Mouse (Mus musculus) MEL (cell line): ENCODE data around the gene Rpl13a. TPM values are rescaled to one million over a fixed set of nuclear protein-coding genes. Genes with fewer than 3 reads are reported as not detected.
A peak's percentile ranks its signal among the peaks of the same experiment; 100 is the strongest.

Experiments
- DNase-seq: peaks from one replicate; pipeline ENCODE4 v3.0.0; 2011; ENCODE audit warnings: low read depth, low spot score
- H3K27ac ChIP-seq: 2 replicates; pipeline ENCODE4 v1.5.1; 2012; ENCODE audit warnings: low read depth, mild to moderate bottlenecking, control low read depth, low read length, moderate library complexity; ENCODE audit not compliant: control insufficient read depth
- H3K27me3 ChIP-seq, 2 experiments: fragments of 150-350 bp in 1 of 2; sonication (generic) in 1 of 2; 2 replicates each; pipeline ENCODE4 v1.6.1; 2012; ENCODE audit warnings: low read length in 2 of 2, mild to moderate bottlenecking in 2 of 2, improper control_type of control experiment in 1 of 2, moderate library complexity in 1 of 2; ENCODE audit not compliant: insufficient read depth in 2 of 2, control insufficient read depth in 1 of 2
- H3K36me3 ChIP-seq, 2 experiments: 2 replicates each; pipeline ENCODE4 v1.6.1; 2012 to 2014; ENCODE audit warnings: low read length in 2 of 2, improper control_type of control experiment in 1 of 2, inconsistent platforms in 1 of 2, mild to moderate bottlenecking in 1 of 2; ENCODE audit not compliant: insufficient read depth in 2 of 2, control insufficient read depth in 1 of 2
- H3K4me1 ChIP-seq, 2 experiments: fragments of 150-350 bp in 1 of 2; sonication (generic) in 1 of 2; 2 replicates each; pipeline ENCODE4 v1.6.1; 2012; ENCODE audit warnings: low read length in 2 of 2, improper control_type of control experiment in 1 of 2, mild to moderate bottlenecking in 1 of 2; ENCODE audit not compliant: insufficient read depth in 2 of 2, control insufficient read depth in 1 of 2
- H3K4me3 ChIP-seq, 2 experiments: fragments of 150-350 bp in 1 of 2; sonication (generic) in 1 of 2; 2 replicates each; pipeline ENCODE4 v1.5.1; 2012; ENCODE audit warnings: low read depth in 2 of 2, low read length in 2 of 2, mild to moderate bottlenecking in 2 of 2, moderate library complexity in 2 of 2, control low read depth in 1 of 2, improper control_type of control experiment in 1 of 2; ENCODE audit not compliant: control insufficient read depth in 1 of 2, insufficient read depth in 1 of 2
- H3K79me2 ChIP-seq: 2 replicates; pipeline ENCODE4 v1.6.1; 2012; ENCODE audit warnings: mild to moderate bottlenecking, low read length, moderate library complexity; ENCODE audit not compliant: control insufficient read depth, poor library complexity, insufficient read depth
- H3K9ac ChIP-seq: 2 replicates; pipeline ENCODE4 v1.6.1; 2012; ENCODE audit warnings: low read depth, mild to moderate bottlenecking, control low read depth, low read length, moderate library complexity; ENCODE audit not compliant: control insufficient read depth, poor library complexity, severe bottlenecking
- H3K9me3 ChIP-seq: fragments of 150-350 bp; sonication (generic); replicated peaks from 2 replicates; pipeline ENCODE4 v1.6.1; 2012; ENCODE audit warnings: mild to moderate bottlenecking, low read length, improper control_type of control experiment, moderate library complexity; ENCODE audit not compliant: insufficient read depth
- CHD2 ChIP-seq: IDR thresholded peaks from 2 replicates; pipeline ENCODE4 v1.6.1; 2011; ENCODE audit warnings: low read length, improper control_type of control experiment
- GATA1 ChIP-seq: IDR thresholded peaks from 2 replicates; pipeline ENCODE4 v1.6.1; 2011; ENCODE audit warnings: low read depth, low read length, improper control_type of control experiment
- MXI1 ChIP-seq: IDR thresholded peaks from 2 replicates; pipeline ENCODE4 v1.6.1; 2011; ENCODE audit warnings: mild to moderate bottlenecking, low read depth, low read length, improper control_type of control experiment
- MYC ChIP-seq: IDR thresholded peaks from 2 replicates; pipeline ENCODE4 v1.6.1; 2011; ENCODE audit warnings: low read depth, mild to moderate bottlenecking, low read length, improper control_type of control experiment, moderate library complexity
- POLR2A ChIP-seq, 2 experiments: IDR thresholded peaks; 2 replicates each; pipeline ENCODE4 v1.6.1; 2011 to 2012; ENCODE audit warnings: low read length in 2 of 2, mild to moderate bottlenecking in 2 of 2, control low read depth in 1 of 2, improper control_type of control experiment in 1 of 2, low read depth in 1 of 2, moderate library complexity in 1 of 2; ENCODE audit not compliant: control insufficient read depth in 1 of 2, insufficient read depth in 1 of 2, poor library complexity in 1 of 2
- RAD21 ChIP-seq: IDR thresholded peaks from 2 replicates; pipeline ENCODE4 v1.6.1; 2011; ENCODE audit warnings: mild to moderate bottlenecking, low read depth, low read length, improper control_type of control experiment
- RCOR1 ChIP-seq: IDR thresholded peaks from 2 replicates; pipeline ENCODE4 v1.6.1; 2012; ENCODE audit warnings: low read depth, mild to moderate bottlenecking, inconsistent platforms, low read length, improper control_type of control experiment
- SIN3A ChIP-seq: IDR thresholded peaks from 2 replicates; pipeline ENCODE4 v1.6.1; 2012; ENCODE audit warnings: low read length, improper control_type of control experiment, inconsistent platforms
- TBP ChIP-seq: IDR thresholded peaks from 2 replicates; pipeline ENCODE4 v1.8.0; 2011; ENCODE audit warnings: low read depth, low read length, improper control_type of control experiment
- USF2 ChIP-seq, 2 experiments: IDR thresholded peaks; 2 replicates each; pipeline ENCODE4 v1.6.1; 2011 to 2012; ENCODE audit warnings: improper control_type of control experiment in 2 of 2, low read length in 2 of 2, borderline replicate concordance in 1 of 2, inconsistent platforms in 1 of 2, low read depth in 1 of 2, mild to moderate bottlenecking in 1 of 2; ENCODE audit not compliant: insufficient read depth in 1 of 2
- ZMIZ1 ChIP-seq: IDR thresholded peaks from 2 replicates; pipeline ENCODE4 v1.6.1; 2012; ENCODE audit warnings: low read depth, mild to moderate bottlenecking, inconsistent platforms, low read length, improper control_type of control experiment, moderate library complexity
- polyA plus RNA-seq, 2 experiments: library from polyadenylated mRNA; stranded (reverse) in 1 of 2; unstranded in 1 of 2; fragments of >175 nt in 1 of 2; fragments of >200 nt in 1 of 2; gene quantifications; 2 replicates each; pipeline versions ENCODE4 v1.2.1 to v1.2.4; 2012; ENCODE audit warnings: low replicate concordance in 2 of 2, low read depth in 1 of 2; ENCODE audit not compliant: insufficient read length in 2 of 2, insufficient read depth in 1 of 2, missing spikeins in 1 of 2
- total RNA-seq: library from RNA; depleted of rRNA; stranded (reverse); fragments of 300-350 nt; gene quantifications from 2 replicates; pipeline ENCODE4 v1.2.3, GENCODE M21; 2012

Gene Rpl13a
- total and polyA plus RNA-seq, 3 experiments: 2,091 to 3,727 (median 3,160) TPM

- Histone ChIP-seq H3K4me3 (peak overlapping the region in 1 of 2 experiments; percentile 84; a peak in 1 of 4 replicates), H3K27ac (peak overlapping the region; percentile 23; the same call in 1 of the 2 replicates), H3K27me3 (no peaks in the 10 kb centered on the region), H3K79me2 (peaks cover 35% of the 10 kb centered on the region), H3K9ac (peak overlapping the region; percentile 91), H3K9me3 (no peaks in the 10 kb centered on the region), H3K4me1 (peaks cover 0 to 22% of the 10 kb centered on the region in 2 experiments; a peak in 2 of 4 replicates), H3K36me3 (peaks cover 7 to 17% of the 10 kb centered on the region in 2 experiments)
- DNase-seq: peak; percentile 74
- TF ChIP-seq MYC (no peak), GATA1 (no peak), ZMIZ1 (no peak), RAD21 (no peak), CHD2 (no peak), TBP (0 out of 2 replicates have a peak, but pooled peaks have one; percentile 28), POLR2A (IDR thresholded peaks at IDR 0.05; ENCODE audit: control insufficient read depth in 1 of 2, insufficient read depth in 1 of 2, low read depth in 1 of 2, low read length in 2 of 2, poor library complexity in 1 of 2) (peak; percentile 10 to 64; a peak in 2 of 4 replicates)
Observed at GRCm38 (mm10) chr7:45121404-45121803, 7.2 kb downstream of the Rpl13a start.

DNA sequence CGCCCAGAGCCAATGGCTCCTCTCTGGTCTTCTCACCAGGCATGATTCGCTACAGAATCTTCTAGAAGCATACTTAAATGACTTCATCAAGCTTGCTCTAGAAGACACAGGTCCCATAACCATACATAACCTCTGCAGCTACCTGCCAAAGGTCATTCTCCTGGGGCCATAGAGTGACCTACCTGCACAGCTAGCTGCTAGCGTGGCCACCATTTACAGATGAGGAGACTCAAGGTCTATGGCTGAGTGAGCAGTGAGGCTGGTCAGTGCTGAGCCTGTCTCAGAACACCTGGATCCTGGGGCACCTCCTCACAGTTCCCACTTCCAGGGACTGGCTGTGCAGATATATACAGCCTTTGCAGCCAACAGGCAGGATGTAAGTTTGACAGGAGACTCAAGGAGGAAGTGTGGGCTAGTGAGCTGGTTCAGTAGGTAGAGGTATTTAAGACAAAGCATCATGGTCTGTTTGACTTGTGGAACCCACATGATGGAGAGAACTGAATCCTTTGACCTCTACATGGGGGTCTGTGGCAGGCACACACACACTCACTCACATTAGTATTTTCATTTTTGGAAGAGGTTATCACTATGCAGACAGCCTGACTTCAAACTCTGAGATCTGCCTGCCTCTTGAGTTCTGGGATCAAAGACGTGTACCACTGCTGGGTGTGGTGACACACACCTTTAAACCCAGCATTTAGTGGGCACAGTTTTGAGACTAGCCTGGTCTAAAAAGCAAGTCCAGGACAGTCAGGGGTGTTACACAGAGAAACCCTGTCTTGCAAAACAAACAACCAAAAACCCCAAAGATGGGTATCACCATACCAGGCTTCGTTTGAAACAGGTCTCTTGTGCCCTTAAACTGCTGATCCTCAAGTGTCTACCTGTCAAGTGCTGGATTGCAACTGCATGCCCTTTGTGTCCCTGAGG is 8.5 kb downstream of the Rpl13a start:
- TF ChIP-seq RAD21 (no peak), SIN3A (no peak), USF2 (IDR thresholded peaks at IDR 0.05; ENCODE audit: borderline replicate concordance in 1 of 2, insufficient read depth in 1 of 2, low read depth in 1 of 2, low read length in 2 of 2) (no peak), RCOR1 (no peak), MYC (no peak), POLR2A (IDR thresholded peaks at IDR 0.05; ENCODE audit: control insufficient read depth in 1 of 2, insufficient read depth in 1 of 2, low read depth in 1 of 2, low read length in 2 of 2, poor library complexity in 1 of 2) (peak in 1 of 2 experiments; percentile 26; a peak in 1 of 4 replicates)
- H3K4me1 ChIP-seq: peaks cover 0 to 22% of the 10 kb centered on the region in 2 experiments; a peak in 2 of 4 replicates
- H3K9me3 ChIP-seq: no peaks in the 10 kb centered on the region
- H3K27ac ChIP-seq: no peak overlapping the region; the same call in 1 of the 2 replicates
- no peaks in the 10 kb centered on the region for H3K27me3 ChIP-seq
- no peak overlapping the region for H3K9ac ChIP-seq
- peaks cover 25% of the 10 kb centered on the region for H3K79me2 ChIP-seq
- peak; percentile 57 for DNase-seq
- no peak overlapping the region for H3K4me3 ChIP-seq
- peaks cover 3 to 13% of the 10 kb centered on the region in 2 experiments; a peak in 3 of 4 replicates for H3K36me3 ChIP-seq

DNA sequence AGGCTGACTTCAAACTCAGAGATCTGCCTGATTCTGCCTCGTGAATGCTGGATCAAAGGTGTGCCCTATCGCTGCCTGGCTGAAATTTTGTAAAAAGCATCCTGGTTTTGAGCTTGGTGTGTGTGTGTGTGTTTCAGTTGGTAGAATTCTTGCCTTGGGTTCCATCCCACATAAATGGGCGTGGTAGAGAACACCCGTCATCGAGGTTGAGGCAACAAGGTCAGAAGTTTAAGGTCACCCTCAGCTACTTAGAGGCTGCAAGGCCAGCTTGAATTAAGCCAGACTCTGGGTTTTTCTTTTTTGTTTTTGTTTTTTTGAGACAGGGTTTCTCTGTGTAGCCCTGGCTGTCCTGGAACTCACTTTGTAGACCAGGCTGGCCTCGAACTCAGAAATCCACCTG is 10.2 kb downstream of the Rpl13a start:
- DNase-seq: no peak
- Histone ChIP-seq H3K27ac (no peak overlapping the region), H3K36me3 (peaks cover 3 to 17% of the 10 kb centered on the region in 2 experiments; a peak in 3 of 4 replicates), H3K4me3 (no peak overlapping the region), H3K9ac (no peak overlapping the region), H3K27me3 (no peaks in the 10 kb centered on the region), H3K4me1 (peaks cover 3 to 28% of the 10 kb centered on the region in 2 experiments), H3K79me2 (peaks cover 17% of the 10 kb centered on the region), H3K9me3 (no peaks in the 10 kb centered on the region)
- TF ChIP-seq MXI1: no peak
